ENCODE assay signal across 7 mouse cellular contexts in the genomic region with DNA sequence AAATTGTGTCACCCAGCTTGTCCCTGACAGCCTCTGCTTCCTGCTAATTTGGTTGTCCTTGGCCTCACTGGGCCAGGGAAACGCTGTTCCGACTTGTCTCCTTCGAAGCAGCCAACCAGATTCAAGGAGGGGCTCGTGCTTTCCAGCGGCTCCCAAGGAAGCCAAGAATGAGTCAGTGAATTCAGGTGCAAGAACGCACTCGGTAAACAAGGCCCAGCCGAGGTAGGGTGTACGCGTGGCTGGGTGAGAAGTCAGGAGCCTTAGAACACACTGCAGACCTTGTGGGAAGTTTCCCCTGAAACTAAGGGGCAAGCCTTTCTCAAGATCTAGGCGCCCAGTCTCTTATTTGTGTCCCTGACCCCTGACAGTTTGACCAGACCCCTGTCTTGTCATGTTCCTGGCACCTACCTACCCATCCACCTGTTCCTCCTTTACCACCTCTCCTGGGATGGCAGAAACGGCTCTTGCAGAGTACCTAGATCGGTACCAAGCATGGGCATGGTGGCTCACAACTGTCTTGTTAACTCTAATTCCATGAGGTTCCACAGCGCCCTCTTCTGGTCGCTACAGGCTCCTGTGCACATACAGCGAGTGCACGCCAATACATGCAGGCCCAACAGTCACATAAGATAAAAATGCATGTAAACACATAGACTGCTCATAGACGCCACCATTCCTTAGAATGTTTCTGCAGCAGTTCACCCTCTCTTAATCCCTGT. TPM values are rescaled to one million over a fixed set of nuclear protein-coding genes. Genes with fewer than 3 reads are reported as not detected.
DNase-seq lines count a peak whose midpoint lies in the region; ATAC-seq lines count a peak whose summit lies in the region.

A gene (minus strand): TSS at position 10 of the 719 bp plus-strand sequence.

- intact Hi-C loops in gastrocnemius, postnatal 36 days (cut with DNase I): loop anchor here (5.0 kb wide), 1 partner anchor 111 kb away; no protein-coding TSS in a partner anchor

- no peaks in the 10 kb centered on the region for H3K36me3 ChIP-seq in intestine, embryonic 15.5 days
- no peaks in the 10 kb centered on the region for H3K36me3 ChIP-seq in limb, embryonic 10.5 days
- H3K36me3 ChIP-seq in midbrain, embryonic 11.5 days (ENCODE audit: control insufficient read depth, insufficient read depth, low read length): no peaks in the 10 kb centered on the region

- ATAC-seq in intestine, embryonic 15.5 days: peak; percentile 80
- 0 out of 2 replicates have a peak, but pooled peaks have one; percentile 38 for ATAC-seq in midbrain, embryonic 11.5 days (ENCODE audit: low FRiP score)

- 19% methylated on average over 18 of the region's 18 CpGs for WGBS in intestine, embryonic 15.5 days
- 26% methylated on average over 18 of the region's 18 CpGs for WGBS in limb, embryonic 10.5 days
- 23% methylated on average over 18 of the region's 18 CpGs for WGBS in midbrain, embryonic 11.5 days

- peak within 1 kb of the TSS; percentile 78 for H3K27ac ChIP-seq in intestine, embryonic 15.5 days
- no peak within 1 kb of the TSS for H3K27ac ChIP-seq in limb, embryonic 10.5 days
- no peak within 1 kb of the TSS for H3K27ac ChIP-seq in midbrain, embryonic 11.5 days (ENCODE audit: low read depth, low read length)

- H3K4me2 ChIP-seq in intestine, embryonic 15.5 days (replicated peaks): peak within 1 kb of the TSS; percentile 14
- H3K4me2 ChIP-seq in midbrain, embryonic 11.5 days: no peak within 1 kb of the TSS

- no peak within 1 kb of the TSS for H3K4me3 ChIP-seq in intestine, embryonic 15.5 days (replicated peaks)
- no peak within 1 kb of the TSS for H3K4me3 ChIP-seq in limb, embryonic 10.5 days
- H3K4me3 ChIP-seq in midbrain, embryonic 11.5 days (ENCODE audit: low read depth, low read length): no peak within 1 kb of the TSS

- H3K27me3 ChIP-seq in intestine, embryonic 15.5 days (replicated peaks): no peaks in the 10 kb centered on the region
- peaks cover 3% of the 10 kb centered on the region; the same call in 1 of the 2 replicates for H3K27me3 ChIP-seq in limb, embryonic 10.5 days (ENCODE audit: low read depth, poor library complexity, severe bottlenecking)
- no peaks in the 10 kb centered on the region for H3K27me3 ChIP-seq in midbrain, embryonic 11.5 days (ENCODE audit: control insufficient read depth, insufficient read depth, low read length)

- H3K4me1 ChIP-seq in intestine, embryonic 15.5 days (replicated peaks): no peaks in the 10 kb centered on the region; the same call in 1 of the 2 replicates
- peaks cover 14% of the 10 kb centered on the region for H3K4me1 ChIP-seq in limb, embryonic 10.5 days
- H3K4me1 ChIP-seq in midbrain, embryonic 11.5 days (ENCODE audit: control insufficient read depth, insufficient read depth, low read length): no peaks in the 10 kb centered on the region

- DNase-seq in adrenal gland, adult 8-10 months: peak; percentile 68
- peak; percentile 89 for DNase-seq in embryo, embryonic 10.5 days (ENCODE audit: low spot score)
- DNase-seq in gastrocnemius, postnatal 36 days: peak; percentile 64 to 73
- DNase-seq in limb, embryonic 10.5 days (ENCODE audit: low spot score): peak; percentile 68
- peak; percentile 94 for DNase-seq in midbrain, embryonic 11.5 days (ENCODE audit: low spot score, missing footprints)
- peak; percentile 53 to 83 for DNase-seq in spleen, postnatal 10 days (ENCODE audit: low spot score in 2 of 2)

- H3K9me3 ChIP-seq in intestine, embryonic 15.5 days: no peaks in the 10 kb centered on the region
- no peaks in the 10 kb centered on the region for H3K9me3 ChIP-seq in limb, embryonic 10.5 days (replicated peaks)
- no peaks in the 10 kb centered on the region for H3K9me3 ChIP-seq in midbrain, embryonic 11.5 days (ENCODE audit: control insufficient read depth, low read length)

- H3K9ac ChIP-seq in intestine, embryonic 15.5 days: no peak within 1 kb of the TSS
- no peak within 1 kb of the TSS for H3K9ac ChIP-seq in midbrain, embryonic 11.5 days (ENCODE audit: low read length)

RNA-seq across cellular contexts. Expression of the gene that starts here (rescaled TPM):
- 10 to 100 TPM; 57.3 to 62.8 (median 61.1) TPM for total RNA-seq in adrenal gland, adult 8-10 months (2022)
- 10 to 100 TPM; 28.9 to 30.6 TPM for total RNA-seq in gastrocnemius, postnatal 36 days (2021)
- 76.2 and 77.3 TPM in 2 replicates for polyA plus RNA-seq in intestine, embryonic 15.5 days (2015; fragmentation: Nextera tagmentation; extraction: Ambion mirVana)
- polyA plus RNA-seq in limb, embryonic 10.5 days (2016; fragmentation: Nextera tagmentation; extraction: Ambion mirVana): 18.0 and 19.3 TPM in 2 replicates
- 80.7 and 82.6 TPM in 2 replicates for polyA plus RNA-seq in midbrain, embryonic 11.5 days (2014; fragmentation: Nextera tagmentation; extraction: Ambion mirVana)
